Mouse (Mus musculus) gastrocnemius, adult 8-10 months (tissue): ENCODE data around the gene Eed. TPM values are rescaled to one million over a fixed set of nuclear protein-coding genes. Genes with fewer than 3 reads are reported as not detected.
A peak's percentile ranks its signal among the peaks of the same experiment; 100 is the strongest.
"Not testable (repeated sequence)": the region's sequence is repeated elsewhere in the genome, so short reads cannot be mapped to it uniquely, and the experiment has no call there.

ENCODE experiments used
- DNase-seq, 2 experiments: peaks; one replicate each; pipeline ENCODE4 v3.0.0; 2022; ENCODE audit warnings: low spot score in 2 of 2
- total RNA-seq, 4 experiments: library from RNA; stranded (reverse); gene quantifications; 2 replicates each; pipeline ENCODE4 v1.2.4; 2022

Gene Eed
- total RNA-seq: 10 to 100 TPM; 18.6 to 34.8 (median 26.6) TPM

- DNase-seq: peak; percentile 86 to 90
Measured at GRCm38 (mm10) chr7:89980485-89981422, at the start of gene Eed. TSS of gene Eed (minus strand) at chr7:89980983.

GRCm38 (mm10) chr7:90029548-90030485 lies 49.0 kb upstream of the Eed start:
- peak; percentile 41 to 51 for DNase-seq

GRCm38 (mm10) chr7:90028888-90029547 lies 48.2 kb upstream of the Eed start:
- DNase-seq: no peak

GRCm38 (mm10) chr7:90024975-90025374 lies 44.2 kb upstream of the Eed start:
- DNase-seq: no peak

DNA sequence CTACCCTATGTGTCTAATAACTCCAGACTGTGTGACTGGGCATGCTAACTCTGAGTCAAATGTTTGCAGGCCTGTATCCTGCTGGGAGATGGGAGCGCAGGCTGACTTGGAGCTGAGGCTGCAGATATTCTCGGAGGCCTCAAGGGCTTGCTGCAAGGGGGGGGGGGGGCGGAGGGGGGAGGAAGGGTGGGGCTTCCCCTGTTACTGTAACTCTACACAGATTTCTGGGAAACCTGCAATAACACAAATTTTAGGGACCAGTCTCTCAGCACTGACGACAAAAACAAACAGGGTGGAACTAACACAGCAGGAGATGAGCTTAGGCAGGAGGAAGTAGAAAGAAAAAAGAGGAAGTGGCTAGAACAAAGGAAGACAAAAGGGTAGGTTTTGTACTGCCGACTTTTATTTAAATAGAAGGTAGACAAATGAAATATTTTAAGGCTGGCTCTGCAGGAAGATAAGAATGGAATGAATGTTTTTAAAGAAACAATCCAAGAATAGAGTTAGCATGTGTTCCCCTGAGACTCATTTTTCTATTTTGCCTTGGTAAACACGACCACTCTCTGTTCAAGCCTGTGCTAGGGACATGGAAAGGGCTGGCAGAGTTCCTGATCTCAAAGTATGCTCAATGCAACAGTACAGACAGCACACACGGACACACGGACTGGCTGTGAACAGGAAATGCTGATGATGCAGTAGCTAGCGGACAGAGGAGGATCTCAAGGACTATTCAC lies 42.4 kb upstream of the Eed start:
- no peak for DNase-seq

GRCm38 (mm10) chr7:90020331-90020730 lies 39.5 kb upstream of the Eed start:
- no peak for DNase-seq

DNA sequence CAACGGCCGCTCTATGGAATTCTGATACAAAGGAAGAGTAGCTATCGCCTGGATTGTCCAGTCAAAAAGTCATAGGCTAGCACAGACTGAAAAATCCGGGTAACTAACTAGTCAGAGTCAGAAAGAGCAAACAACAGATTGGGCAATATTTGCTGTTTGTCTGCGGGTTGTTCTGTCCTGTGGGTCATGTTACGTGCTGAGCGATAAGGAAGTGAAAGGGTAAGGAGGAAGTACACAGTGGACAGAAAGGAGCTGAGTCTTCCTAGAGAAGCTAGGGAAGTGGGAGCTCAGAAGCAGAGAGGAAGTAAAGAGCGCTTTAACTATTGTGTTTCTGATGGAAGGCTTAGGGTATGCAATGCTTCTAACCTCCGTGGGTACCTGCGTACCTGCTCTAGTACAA lies 38.8 kb upstream of the Eed start:
- no peak for DNase-seq

- DNase-seq: no peak
Measured at GRCm38 (mm10) chr7:90016930-90017588, 36.3 kb upstream of the Eed start.

- no peak for DNase-seq
Measured at GRCm38 (mm10) chr7:90016459-90016858, 35.7 kb upstream of the Eed start.

GRCm38 (mm10) chr7:90006667-90007653 lies 26.2 kb upstream of the Eed start:
- no peak for DNase-seq

- DNase-seq: no peak
Measured at GRCm38 (mm10) chr7:90004781-90005180, 24.0 kb upstream of the Eed start.

DNA sequence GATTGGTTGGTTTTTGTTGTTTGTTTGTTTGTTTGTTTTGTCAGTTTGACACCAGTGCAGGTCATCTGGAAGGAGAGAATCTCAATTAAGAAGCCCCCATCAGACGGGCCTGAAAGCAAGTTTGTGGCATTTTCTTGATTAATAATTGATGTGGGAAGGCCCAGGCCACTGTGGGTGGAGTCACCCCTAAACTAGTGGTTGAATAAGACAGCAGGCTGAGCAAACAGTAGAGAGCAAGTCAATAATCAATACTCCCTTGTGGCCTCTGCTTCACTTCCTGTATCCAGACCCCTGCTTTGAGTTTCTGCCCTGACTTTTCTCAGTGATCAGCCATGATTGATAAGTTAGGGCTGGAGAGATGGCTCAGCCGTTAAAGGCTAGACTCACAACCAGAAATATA lies 21.6 kb upstream of the Eed start:
- DNase-seq: no peak

DNA sequence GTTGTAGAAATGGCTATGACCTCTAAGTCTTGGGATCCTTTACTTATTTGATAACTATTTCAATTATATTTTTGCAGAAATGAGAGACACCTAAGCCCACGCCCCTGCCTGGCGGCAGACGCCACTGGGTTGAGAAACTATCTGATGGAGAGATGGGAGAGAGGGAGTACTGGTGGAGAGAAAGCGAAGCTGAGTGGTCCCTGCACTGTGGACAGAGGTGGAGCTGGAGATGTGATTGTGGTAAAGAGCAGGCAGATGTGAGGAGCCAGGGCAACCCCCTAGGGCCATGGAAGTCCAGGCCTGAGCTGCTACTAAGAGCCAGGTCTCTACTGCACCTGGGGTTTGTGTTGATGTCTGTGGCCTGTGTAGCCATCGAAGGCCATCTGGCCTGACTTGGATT lies 18.7 kb upstream of the Eed start:
- DNase-seq: no peak

DNA sequence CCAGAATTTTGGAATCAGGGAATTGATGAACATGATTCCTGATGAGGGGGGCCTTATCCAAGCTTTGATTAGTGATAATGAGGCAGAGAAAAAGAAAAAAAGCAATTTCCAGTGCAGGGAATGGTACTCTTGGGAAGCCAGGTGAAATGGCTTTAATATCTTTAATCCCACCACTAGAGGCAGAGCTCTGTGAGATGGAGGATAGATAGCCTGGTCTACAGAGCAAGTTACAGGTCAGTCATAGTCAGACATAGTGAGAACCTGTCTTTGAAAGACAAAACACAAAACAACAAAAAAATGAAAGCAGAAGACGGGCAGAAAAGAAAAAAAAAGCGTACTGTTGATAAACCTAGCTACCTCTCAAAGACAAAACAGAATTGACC lies 17.8 kb upstream of the Eed start:
- DNase-seq: no peak

GRCm38 (mm10) chr7:89998006-89998623 lies 17.3 kb upstream of the Eed start:
- peak in 1 of 2 experiments; percentile 22 for DNase-seq

- not testable (repeated sequence) for DNase-seq
Measured at GRCm38 (mm10) chr7:89997526-89997925, 16.7 kb upstream of the Eed start.

DNA sequence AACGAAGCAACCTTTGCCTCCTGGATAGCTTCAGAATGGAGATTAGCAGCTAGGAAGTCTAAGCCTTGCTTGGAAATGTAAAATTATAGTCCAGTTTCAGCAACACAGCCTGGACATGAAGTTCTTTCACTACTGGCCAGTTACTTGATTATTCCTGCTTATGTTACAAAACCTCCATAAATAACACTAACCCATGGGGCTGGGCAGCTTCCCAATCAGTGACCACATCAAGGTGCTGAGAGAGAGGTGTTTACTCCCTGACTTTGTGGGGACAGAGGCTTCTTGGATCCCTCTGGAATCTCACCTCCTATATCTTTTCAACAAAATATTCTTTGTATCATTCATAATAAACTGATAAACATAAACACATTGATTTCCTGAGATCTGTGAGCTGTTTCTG lies 12.3 kb upstream of the Eed start:
- peak; percentile 8 to 22 for DNase-seq

GRCm38 (mm10) chr7:89984421-89984820 lies 3.6 kb upstream of the Eed start:
- DNase-seq: no peak

DNA sequence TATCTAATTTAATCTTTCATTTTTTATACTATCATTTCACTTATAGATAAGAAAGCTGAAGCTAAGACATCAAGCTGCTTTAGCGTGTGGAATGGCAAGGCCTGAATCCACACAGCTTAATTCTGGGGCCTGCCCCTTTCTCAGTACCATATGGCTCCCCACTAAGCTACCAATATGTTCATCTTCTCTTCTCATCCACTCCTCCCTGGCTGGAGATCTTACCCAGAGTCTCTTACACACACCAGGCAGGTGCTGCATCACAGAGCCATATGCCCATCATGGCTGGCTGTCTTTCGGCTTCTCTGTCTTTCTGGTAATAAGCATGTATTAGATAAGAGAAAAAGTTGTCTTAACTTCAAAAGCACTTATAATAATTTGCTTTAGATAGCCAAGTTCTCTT lies 2.7 kb upstream of the Eed start:
- DNase-seq: no peak
